Mouse (Mus musculus) lung, embryonic 14.5 days (tissue): Measurements from ENCODE around the gene Pms2. TPM values are rescaled to one million over a fixed set of nuclear protein-coding genes. Genes with fewer than 3 reads are reported as not detected.
A peak's percentile ranks its signal among the peaks of the same experiment; 100 is the strongest.

Source experiments
- ATAC-seq: fragments of 200-750 bp; cut with Nextera tagmentation; 2 replicates; pipeline ENCODE4 v1.8.0; 2017; ENCODE audit warnings: mild to moderate bottlenecking, moderate TSS enrichment, moderate library complexity; ENCODE audit not compliant: insufficient read depth
- DNase-seq: peaks from one replicate; pipeline ENCODE4 v3.0.0-alpha.2; 2015
- H3K27ac ChIP-seq: fragments of 300-500 bp; sonication (generic); 2 replicates; pipeline ENCODE4 v1.5.1; 2014; ENCODE audit warnings: low read depth, mild to moderate bottlenecking, moderate library complexity
- H3K27me3 ChIP-seq: fragments of 300-500 bp; sonication (generic); 2 replicates; pipeline ENCODE4 v1.6.1; 2014; ENCODE audit warnings: low read length, control low read depth; ENCODE audit not compliant: insufficient read depth
- H3K36me3 ChIP-seq: fragments of 300-500 bp; sonication (generic); 2 replicates; pipeline ENCODE4 v1.6.1; 2014; ENCODE audit warnings: control low read depth; ENCODE audit not compliant: insufficient read depth
- H3K4me1 ChIP-seq: fragments of 300-500 bp; sonication (generic); 2 replicates; pipeline ENCODE4 v1.6.1; 2014; ENCODE audit warnings: antibody characterized with exemption, control low read depth; ENCODE audit not compliant: insufficient read depth
- H3K4me2 ChIP-seq: fragments of 300-500 bp; sonication (generic); 2 replicates; pipeline ENCODE4 v1.6.1; 2014; ENCODE audit warnings: mild to moderate bottlenecking
- H3K4me3 ChIP-seq: fragments of 300-500 bp; sonication (generic); 2 replicates; pipeline ENCODE4 v1.5.1; 2014; ENCODE audit warnings: low read depth, low read length
- H3K9ac ChIP-seq: fragments of 300-500 bp; sonication (generic); 2 replicates; pipeline ENCODE4 v1.6.1; 2014
- H3K9me3 ChIP-seq: fragments of 300-500 bp; sonication (generic); 2 replicates; pipeline ENCODE4 v1.6.1; 2016; ENCODE audit warnings: low read depth, low read length, control low read depth
- CTCF ChIP-seq: IDR thresholded peaks from 2 replicates; pipeline ENCODE4 v1.5.1; 2016; ENCODE audit warnings: antibody characterized with exemption, low read depth
- WGBS: fragments of 180-500 bp; shearing (Covaris S2); extraction: QIAGEN DNeasy Blood & Tissue Kit; methylation state at CpG from one replicate; pipeline ENCODE4 v1.1.7; 2014; 5-methylcytosine and 5-hydroxymethylcytosine counted together
- polyA plus RNA-seq: library from polyadenylated mRNA; unstranded; fragments of >200 nt; fragmentation: Nextera tagmentation; extraction: Ambion mirVana; gene quantifications from 2 replicates; pipeline ENCODE4 v1.2.1, GENCODE M21; 2014

The Pms2 gene
- polyA plus RNA-seq, 1 experiment from 2014 or later: 33.1 TPM

DNA sequence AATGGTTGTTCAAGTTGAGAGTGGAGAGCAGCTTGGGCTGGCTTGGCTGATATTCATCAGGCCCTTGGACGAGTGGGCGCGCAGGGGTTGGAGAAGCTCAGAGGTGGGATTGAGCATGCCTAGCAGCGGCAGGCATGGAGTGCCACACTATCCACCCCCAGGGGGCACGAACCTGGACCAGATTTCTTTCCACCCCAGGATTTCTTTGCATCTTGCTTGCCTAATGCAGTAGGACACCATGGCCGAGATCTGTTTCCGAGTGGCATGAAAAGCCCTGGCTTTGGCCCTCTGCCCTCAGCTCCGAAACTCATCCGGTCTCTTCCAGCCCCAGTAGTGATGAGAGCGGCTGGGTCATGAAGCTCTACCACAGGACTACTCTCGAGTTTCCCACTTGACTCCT lies 23.6 kb downstream of the Pms2 start:
- Histone ChIP-seq H3K9me3 (no peaks in the 10 kb centered on the region), H3K4me3 (no peak overlapping the region), H3K36me3 (peaks cover 39% of the 10 kb centered on the region), H3K9ac (no peak overlapping the region), H3K27me3 (no peaks in the 10 kb centered on the region), H3K4me1 (no peaks in the 10 kb centered on the region), H3K27ac (no peak overlapping the region), H3K4me2 (no peak overlapping the region)
- DNase-seq (no peak), ATAC-seq (no peak)
- 83% methylated on average over 11 of the region's 11 CpGs for WGBS
- TF ChIP-seq CTCF: no peak

DNA sequence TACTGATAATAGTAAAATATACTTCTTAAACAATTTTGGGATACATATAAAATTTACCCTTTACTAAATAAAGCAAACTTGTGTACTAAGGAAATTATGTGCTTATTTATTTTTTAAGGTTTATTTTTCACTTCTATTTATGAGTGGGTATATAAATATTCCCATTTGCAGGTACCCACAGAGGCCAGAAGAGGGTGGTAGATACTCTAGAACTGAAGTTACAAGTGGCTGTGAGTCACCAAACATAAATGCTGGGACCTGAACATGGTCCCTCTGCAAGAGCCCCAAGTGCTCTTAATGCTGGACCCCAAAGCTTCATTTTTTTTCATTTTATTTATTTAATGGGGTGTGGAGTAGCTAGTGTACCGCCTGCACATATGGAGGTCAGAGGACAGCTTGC lies 24.1 kb downstream of the Pms2 start:
- DNase-seq: no peak
- 85% methylated on average over 1 of the region's 1 CpGs for WGBS
- no peak for ATAC-seq

DNA sequence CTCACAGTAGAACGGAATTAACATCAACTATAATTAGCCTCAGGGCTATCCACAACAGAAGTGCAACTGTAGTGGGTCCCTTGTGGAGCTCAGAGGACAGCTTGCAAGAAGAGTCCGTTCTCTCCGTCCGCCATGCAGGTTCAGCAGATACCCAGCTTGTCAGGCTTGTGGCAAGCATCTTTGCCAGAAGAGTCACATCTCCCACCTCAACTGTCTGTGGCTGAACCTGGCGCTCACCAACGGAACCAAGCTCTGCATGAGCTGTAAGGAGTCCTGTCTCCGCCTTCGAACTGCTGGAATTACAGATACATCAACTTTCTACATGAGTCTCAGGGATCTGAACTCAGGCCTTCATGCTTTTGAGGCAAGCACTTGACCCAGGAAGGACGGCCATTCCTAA lies 26.4 kb downstream of the Pms2 start:
- no peak overlapping the region for H3K9ac ChIP-seq
- no peak overlapping the region for H3K27ac ChIP-seq
- H3K27me3 ChIP-seq: no peaks in the 10 kb centered on the region
- H3K4me3 ChIP-seq: no peak overlapping the region
- no peaks in the 10 kb centered on the region for H3K4me1 ChIP-seq
- ATAC-seq (no peak), DNase-seq (no peak)
- no peaks in the 10 kb centered on the region for H3K9me3 ChIP-seq
- H3K4me2 ChIP-seq: no peak overlapping the region
- 84% methylated on average over 9 of the region's 9 CpGs for WGBS
- TF ChIP-seq CTCF: no peak
- peaks cover 12% of the 10 kb centered on the region for H3K36me3 ChIP-seq

More for the DNA sequence above, 24.1 kb downstream of the Pms2 start:
- Histone ChIP-seq H3K27ac (no peak overlapping the region), H3K36me3 (peaks cover 35% of the 10 kb centered on the region), H3K4me1 (no peaks in the 10 kb centered on the region), H3K27me3 (no peaks in the 10 kb centered on the region), H3K9me3 (no peaks in the 10 kb centered on the region), H3K4me3 (no peak overlapping the region), H3K9ac (no peak overlapping the region), H3K4me2 (no peak overlapping the region)
- 0 out of 2 replicates have a peak, but pooled peaks have one; percentile 10 for TF ChIP-seq CTCF

DNA sequence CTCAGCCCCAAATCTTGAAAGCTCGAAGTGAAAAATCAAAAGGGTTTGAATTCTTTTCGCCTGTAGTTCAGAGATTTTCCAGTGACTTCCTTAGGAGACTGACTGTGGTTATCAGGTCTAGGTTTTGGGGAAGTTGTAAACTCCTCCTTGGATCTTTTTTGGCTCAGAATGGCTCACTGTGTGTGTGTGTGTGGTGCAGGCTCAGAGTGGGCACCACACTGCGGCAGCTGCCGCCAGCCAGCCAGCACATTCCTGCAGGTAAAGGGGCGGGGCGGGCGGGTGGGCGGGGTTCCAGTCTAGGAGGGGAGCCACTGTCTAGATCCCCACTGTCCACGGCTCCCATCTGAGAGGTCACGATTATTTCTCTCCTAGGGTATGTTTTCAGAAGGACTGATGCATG lies 31.8 kb downstream of the Pms2 start:
- ATAC-seq: peak; percentile 44; the same call in 1 of the 2 replicates

DNA sequence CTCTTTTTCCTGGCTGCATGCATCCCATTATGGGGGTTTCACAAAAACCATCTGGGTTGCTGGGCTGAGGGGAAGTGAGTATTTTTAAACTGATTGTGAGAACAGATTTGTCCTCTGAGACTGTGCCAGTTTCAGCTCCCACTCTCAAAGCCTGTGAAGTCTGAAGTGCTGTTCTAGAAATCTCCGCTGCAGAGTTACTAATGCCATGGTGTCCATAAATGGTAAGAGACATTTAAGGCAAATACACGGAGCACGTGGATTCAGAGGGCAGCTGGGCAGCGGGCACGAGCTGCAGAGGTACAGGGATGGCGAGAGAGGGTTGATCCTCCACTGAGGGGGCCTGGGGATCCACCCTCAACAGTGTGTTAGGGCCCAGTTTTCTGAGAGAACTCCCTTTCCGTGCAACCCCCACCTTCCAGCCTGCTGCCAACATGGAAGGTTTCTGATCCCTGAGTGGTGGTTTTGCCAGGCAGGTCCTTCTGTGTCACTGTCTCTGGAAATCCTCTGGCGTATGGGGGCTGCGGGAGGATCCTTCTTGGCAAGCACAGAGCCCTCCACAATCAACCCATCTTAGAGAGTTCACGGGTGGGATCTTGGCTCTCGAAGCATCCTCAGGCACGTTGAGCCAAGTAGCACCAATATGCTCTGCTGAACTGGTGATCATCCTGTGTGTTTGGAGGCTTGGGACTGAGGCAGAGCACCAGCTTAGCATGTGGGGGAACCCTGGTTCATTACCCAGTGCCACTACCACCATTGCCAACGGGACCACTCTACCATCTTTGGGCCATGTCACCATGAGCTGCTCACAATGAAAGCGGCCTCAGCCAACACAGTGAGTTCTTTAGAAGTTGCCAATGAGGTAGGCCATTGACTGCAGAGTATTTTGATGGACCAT lies 33.7 kb downstream of the Pms2 start:
- no peaks in the 10 kb centered on the region for H3K9me3 ChIP-seq
- H3K4me2 ChIP-seq: no peak overlapping the region
- no peak for TF ChIP-seq CTCF
- WGBS: 85% methylated on average over 14 of the region's 14 CpGs
- H3K27me3 ChIP-seq: no peaks in the 10 kb centered on the region
- H3K4me3 ChIP-seq: no peak overlapping the region
- ATAC-seq (no peak), DNase-seq (no peak)
- no peak overlapping the region for H3K9ac ChIP-seq
- H3K27ac ChIP-seq: no peak overlapping the region
- no peaks in the 10 kb centered on the region for H3K36me3 ChIP-seq
- no peaks in the 10 kb centered on the region for H3K4me1 ChIP-seq

More for the DNA sequence above, 31.8 kb downstream of the Pms2 start:
- Histone ChIP-seq H3K36me3 (no peaks in the 10 kb centered on the region), H3K9me3 (no peaks in the 10 kb centered on the region), H3K4me3 (no peak overlapping the region), H3K4me1 (no peaks in the 10 kb centered on the region), H3K9ac (no peak overlapping the region), H3K4me2 (no peak overlapping the region), H3K27ac (no peak overlapping the region), H3K27me3 (no peaks in the 10 kb centered on the region)
- DNase-seq: peak; percentile 15
- no peak for TF ChIP-seq CTCF
- 27% methylated on average over 10 of the region's 10 CpGs for WGBS

DNA sequence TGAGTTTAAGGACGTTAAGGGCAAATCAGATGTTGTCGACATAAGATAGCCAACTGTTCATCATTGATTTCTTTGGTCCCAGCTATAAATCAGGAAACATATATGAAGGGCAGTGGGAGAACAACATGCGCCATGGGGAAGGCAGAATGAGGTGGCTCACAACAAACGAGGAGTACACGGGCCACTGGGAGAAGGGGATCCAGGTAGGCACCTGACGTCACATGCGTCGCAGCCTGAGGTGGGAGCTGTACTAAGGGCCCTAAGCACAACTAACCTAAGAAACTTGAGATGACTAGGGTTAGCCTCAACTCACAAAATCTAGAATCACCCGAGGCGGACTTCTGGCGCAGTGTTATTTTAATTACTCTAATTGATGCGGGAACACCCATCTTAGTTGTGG lies 38.6 kb downstream of the Pms2 start:
- no peaks in the 10 kb centered on the region for H3K4me1 ChIP-seq
- no peaks in the 10 kb centered on the region for H3K27me3 ChIP-seq
- H3K9me3 ChIP-seq: no peaks in the 10 kb centered on the region
- no peaks in the 10 kb centered on the region for H3K36me3 ChIP-seq
- 85% methylated on average over 12 of the region's 12 CpGs for WGBS
- H3K27ac ChIP-seq: no peak overlapping the region
- DNase-seq (no peak), ATAC-seq (no peak)
- no peak overlapping the region for H3K9ac ChIP-seq
- no peak overlapping the region for H3K4me3 ChIP-seq
- TF ChIP-seq CTCF: no peak
- H3K4me2 ChIP-seq: no peak overlapping the region

DNA sequence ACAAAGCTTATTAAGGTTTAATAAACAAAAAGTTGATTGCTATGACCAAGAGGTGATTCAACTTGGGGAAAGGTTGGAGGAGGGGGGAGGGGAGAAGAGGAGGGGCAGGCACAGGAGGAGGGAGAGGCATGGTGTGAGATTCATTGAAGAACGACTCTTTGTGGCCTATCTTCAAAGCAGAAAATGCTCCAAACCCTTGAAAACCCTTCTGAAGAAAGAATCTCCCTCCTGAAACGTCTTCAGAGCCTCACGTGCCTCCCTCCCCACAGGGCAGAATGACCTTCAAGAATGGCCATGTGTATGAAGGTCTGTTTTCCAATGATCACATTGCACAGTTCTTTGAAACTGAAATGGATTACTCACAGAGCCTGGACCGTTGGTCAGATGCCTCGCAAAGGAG lies 40.3 kb downstream of the Pms2 start:
- H3K9ac ChIP-seq: no peak overlapping the region
- H3K27ac ChIP-seq: no peak overlapping the region
- no peaks in the 10 kb centered on the region for H3K27me3 ChIP-seq
- H3K4me1 ChIP-seq: no peaks in the 10 kb centered on the region
- H3K4me2 ChIP-seq: no peak overlapping the region
- ATAC-seq (no peak), DNase-seq (no peak)
- no peaks in the 10 kb centered on the region for H3K9me3 ChIP-seq
- WGBS: 47% methylated on average over 5 of the region's 5 CpGs
- H3K4me3 ChIP-seq: no peak overlapping the region
- no peaks in the 10 kb centered on the region for H3K36me3 ChIP-seq
- no peak for TF ChIP-seq CTCF
